In the genomic region with DNA sequence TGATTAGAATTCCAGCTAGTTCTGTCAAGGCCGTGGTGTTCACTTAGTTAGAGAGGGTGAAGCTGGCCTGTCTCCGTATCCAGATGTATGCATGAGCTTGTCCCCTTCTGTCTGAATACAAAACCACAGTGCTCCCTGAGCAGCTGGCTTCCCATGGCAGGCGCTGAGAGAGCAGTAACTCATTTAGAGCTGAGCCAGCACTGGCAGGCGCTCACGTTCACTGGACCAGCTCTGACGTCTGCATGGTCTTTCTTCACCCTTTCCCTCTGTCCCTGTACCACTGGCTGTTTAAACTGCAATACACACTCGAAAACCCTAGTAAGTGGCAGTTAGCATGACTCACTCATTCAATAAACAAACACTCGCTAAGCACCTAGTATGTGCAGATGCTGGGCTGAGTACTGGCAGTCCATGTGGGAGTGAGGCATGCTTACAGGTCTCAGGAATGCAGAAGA, we compare ENCODE assay signal across 8 mouse cellular contexts. TPM values are rescaled to one million over a fixed set of nuclear protein-coding genes. Genes with fewer than 3 reads are reported as not detected.
A peak's percentile ranks its signal among the peaks of the same experiment; 100 is the strongest.
DNase-seq lines count a peak whose midpoint lies in the region; ATAC-seq and TF ChIP-seq lines count a peak whose summit lies in the region.

No protein-coding gene starts in this region.

- no peak overlapping the region for H3K27ac ChIP-seq in hindbrain, postnatal 0 days
- no peak overlapping the region for H3K27ac ChIP-seq in hindbrain, embryonic 13.5 days

- no peak overlapping the region for H3K4me3 ChIP-seq in hindbrain, postnatal 0 days (ENCODE audit: low read length)
- no peak overlapping the region for H3K4me3 ChIP-seq in hindbrain, embryonic 13.5 days

- 50% methylated on average over 8 of the region's 8 CpGs for WGBS in hindbrain, postnatal 0 days
- 66% methylated on average over 8 of the region's 8 CpGs for WGBS in hindbrain, embryonic 13.5 days

- DNase-seq in hindbrain, postnatal 0 days (ENCODE audit: low spot score): peak; percentile 28
- peak; percentile 25 to 41 for DNase-seq in cerebellum, postnatal 14 days
- DNase-seq in heart, postnatal 36 days: peak; percentile 49
- peak; percentile 64 for DNase-seq in lung, postnatal 14 days
- no peak for DNase-seq in thymus, postnatal 0 days (ENCODE audit: low spot score)
- no peak for DNase-seq in left cerebral cortex, postnatal 36 days (ENCODE audit: low spot score in 2 of 2)

- TF ChIP-seq CTCF in hindbrain, postnatal 0 days (IDR thresholded peaks at IDR 0.05; ENCODE audit: low read depth): no peak

- no peaks in the 10 kb centered on the region for H3K9me3 ChIP-seq in hindbrain, postnatal 0 days (ENCODE audit: low read length)
- H3K9me3 ChIP-seq in hindbrain, embryonic 13.5 days: no peaks in the 10 kb centered on the region

- no peak overlapping the region for H3K4me2 ChIP-seq in hindbrain, postnatal 0 days (ENCODE audit: low read depth, low read length)
- no peak overlapping the region for H3K4me2 ChIP-seq in hindbrain, embryonic 13.5 days

- intact Hi-C loops in heart, postnatal 36 days (cut with DNase I): loop anchor here (2.0 to 5.0 kb wide), 3 partner anchors 34 to 302 kb away; partner anchors contain the start of gene Trib2
- intact Hi-C loops in left cerebral cortex, postnatal 36 days (cut with DNase I): no loop called here

- no peaks in the 10 kb centered on the region for H3K27me3 ChIP-seq in hindbrain, postnatal 0 days (ENCODE audit: insufficient read depth, low read length)
- no peaks in the 10 kb centered on the region for H3K27me3 ChIP-seq in hindbrain, embryonic 13.5 days

- H3K36me3 ChIP-seq in hindbrain, postnatal 0 days (ENCODE audit: insufficient read depth, low read length): no peaks in the 10 kb centered on the region
- no peaks in the 10 kb centered on the region for H3K36me3 ChIP-seq in hindbrain, embryonic 13.5 days

- 0 out of 2 replicates have a peak, but pooled peaks have one; percentile 27 for ATAC-seq in hindbrain, postnatal 0 days
- ATAC-seq in hindbrain, embryonic 13.5 days (ENCODE audit: low FRiP score): no peak
- ATAC-seq in megakaryocyte progenitor cell, adult 5-6 weeks (replicated peaks; ENCODE audit: poor library complexity): no peak

- H3K4me1 ChIP-seq in hindbrain, postnatal 0 days (ENCODE audit: insufficient read depth, low read length): peaks cover 6% of the 10 kb centered on the region; the same call in 1 of the 2 replicates
- 0 out of 2 replicates have a peak, but pooled peaks cover 3% of the 10 kb centered on the region for H3K4me1 ChIP-seq in hindbrain, embryonic 13.5 days (replicated peaks)

- no peak overlapping the region for H3K9ac ChIP-seq in hindbrain, postnatal 0 days (replicated peaks; ENCODE audit: low read length)
- H3K9ac ChIP-seq in hindbrain, embryonic 13.5 days: no peak overlapping the region

RNA-seq across cellular contexts. Expression of gene Trib2, which starts 33.7 kb away (rescaled TPM):
- 150 and 164 TPM in 2 replicates for total RNA-seq in hindbrain, postnatal 0 days (2014; rRNA removed)
- polyA plus RNA-seq in hindbrain, postnatal 0 days (2015; fragmentation: Nextera tagmentation; extraction: Ambion mirVana): 92.2 and 95.2 TPM in 2 replicates
- polyA plus RNA-seq in hindbrain, embryonic 13.5 days (2015; fragmentation: Nextera tagmentation; extraction: Ambion mirVana): 128 and 135 TPM in 2 replicates
- total RNA-seq in heart, postnatal 36 days (2021): 10 to 100 TPM; 32.3 to 38.6 TPM
- polyA plus RNA-seq in thymus, postnatal 0 days (2015; fragmentation: Nextera tagmentation; extraction: Ambion mirVana): 29.8 and 31.2 TPM in 2 replicates
- 10 to 100 TPM; 34.8 to 41.5 TPM for total RNA-seq in left cerebral cortex, postnatal 36 days (2021)
- total RNA-seq in megakaryocyte progenitor cell, adult 5-6 weeks (2015): 3.2 and 7.5 TPM in 2 replicates
- total RNA-seq in megakaryocyte progenitor cell, adult 5-6 weeks (2017): 4.1 and 8.0 TPM in 2 replicates

Comparison
In these comparisons a context has a peak if more than half of its experiments do, and no peak if none do; other contexts are left out.
1. DNase-seq: peak in hindbrain, postnatal 0 days (single experiment), cerebellum, postnatal 14 days (2 of 2), heart, postnatal 36 days (2 of 2) and lung, postnatal 14 days (single experiment); none in thymus, postnatal 0 days (single experiment) and left cerebral cortex, postnatal 36 days (0 of 2).